Mouse (Mus musculus) liver, postnatal 0 days (tissue): ENCODE measurements around the gene Sdc3. TPM values are rescaled to one million over a fixed set of nuclear protein-coding genes. Genes with fewer than 3 reads are reported as not detected.

ENCODE experiments used
- ATAC-seq: fragments of 200-750 bp; cut with Nextera tagmentation; 2 replicates; pipeline ENCODE4 v1.8.0; 2017; ENCODE audit warnings: mild to moderate bottlenecking, moderate library complexity
- DNase-seq: peaks from one replicate; pipeline ENCODE4 v3.0.0-alpha.2; 2016
- H3K27ac ChIP-seq: fragments of 300-500 bp; sonication (generic); 2 replicates; pipeline ENCODE4 v1.5.1; 2014; ENCODE audit warnings: antibody characterized with exemption, moderate library complexity, mild to moderate bottlenecking, low read depth
- H3K27me3 ChIP-seq: fragments of 300-500 bp; sonication (generic); 2 replicates; pipeline ENCODE4 v1.6.1; 2014; ENCODE audit warnings: low read length, control low read depth, mixed read lengths; ENCODE audit not compliant: insufficient read depth
- H3K36me3 ChIP-seq: fragments of 300-500 bp; sonication (generic); replicated peaks from 2 replicates; pipeline ENCODE4 v1.6.1; 2014; ENCODE audit warnings: mild to moderate bottlenecking, control low read depth, low read length, moderate library complexity, mixed read lengths; ENCODE audit not compliant: insufficient read depth
- H3K4me1 ChIP-seq: fragments of 300-500 bp; sonication (generic); 2 replicates; pipeline ENCODE4 v1.6.1; 2014; ENCODE audit warnings: antibody characterized with exemption, mild to moderate bottlenecking, control low read depth; ENCODE audit not compliant: insufficient read depth
- H3K4me2 ChIP-seq: fragments of 300-500 bp; sonication (generic); 2 replicates; pipeline ENCODE4 v1.6.1; 2014; ENCODE audit warnings: low read depth, mild to moderate bottlenecking, low read length, moderate library complexity, mixed read lengths
- H3K4me3 ChIP-seq: fragments of 300-500 bp; sonication (generic); 2 replicates; pipeline ENCODE4 v1.5.1; 2014; ENCODE audit warnings: low read depth, low read length
- H3K9ac ChIP-seq: fragments of 300-500 bp; sonication (generic); replicated peaks from 2 replicates; pipeline ENCODE4 v1.6.1; 2014; ENCODE audit warnings: mild to moderate bottlenecking, moderate library complexity
- H3K9me3 ChIP-seq: fragments of 300-500 bp; sonication (generic); 2 replicates; pipeline ENCODE4 v1.6.1; 2016; ENCODE audit warnings: mild to moderate bottlenecking, control low read depth, low read length, mixed read lengths
- CTCF ChIP-seq: sonication (generic); IDR thresholded peaks from 2 replicates; pipeline ENCODE4 v1.5.1; 2016; ENCODE audit warnings: antibody characterized with exemption, low read depth
- EP300 ChIP-seq: IDR thresholded peaks from 2 replicates; pipeline ENCODE4 v1.6.1; 2016; ENCODE audit warnings: antibody characterized with exemption, low read depth, mild to moderate bottlenecking
- WGBS: fragments of 180-500 bp; shearing (Covaris S2); extraction: QIAGEN DNeasy Blood & Tissue Kit; methylation state at CpG from one replicate; pipeline ENCODE4 v1.1.7; 2014; ENCODE audit not compliant: insufficient replicate concordance; 5-methylcytosine and 5-hydroxymethylcytosine counted together
- polyA plus RNA-seq: library from polyadenylated mRNA; unstranded; fragments of >200 nt; fragmentation: Nextera tagmentation; extraction: Ambion mirVana; gene quantifications from 2 replicates; pipeline ENCODE4 v1.2.1, GENCODE M21; 2015

The Sdc3 gene
- polyA plus RNA-seq, 1 experiment from 2014 or later, result 8.7 TPM

DNA sequence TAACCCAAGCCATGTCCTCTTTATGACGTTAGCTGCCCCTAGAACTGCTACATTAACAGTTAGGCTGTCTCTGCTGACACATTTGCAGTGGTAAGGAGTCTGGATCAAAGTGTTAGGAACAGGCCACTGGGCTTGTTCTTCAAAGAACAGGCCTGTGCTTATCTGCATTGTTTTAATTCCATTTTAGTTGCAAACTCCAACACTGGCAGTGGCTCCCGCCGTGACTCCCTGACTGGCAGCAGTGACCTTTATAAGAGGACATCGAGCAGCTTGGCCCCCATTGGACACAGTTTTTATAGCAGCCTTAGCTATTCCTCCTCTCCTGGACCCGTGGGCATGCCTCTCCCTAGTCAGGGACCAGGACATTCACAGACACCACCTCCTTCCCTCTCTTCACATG lies 38.6 kb upstream of the Sdc3 start:
- no peak for ATAC-seq

GRCm38 (mm10) chr4:130754776-130755175 lies 37.6 kb upstream of the Sdc3 start:
- H3K27me3 ChIP-seq, result no peaks in the 10 kb centered on the region
- no peak for ATAC-seq
- H3K4me2 ChIP-seq, result no peak overlapping the region
- TF ChIP-seq EP300 (no peak), CTCF (no peak)
- no peak overlapping the region for H3K4me3 ChIP-seq
- H3K36me3 ChIP-seq, result peaks cover 88% of the 10 kb centered on the region
- 86% methylated on average over 2 of the region's 2 CpGs for WGBS
- no peak overlapping the region for H3K27ac ChIP-seq
- H3K9ac ChIP-seq, result no peak overlapping the region
- no peaks in the 10 kb centered on the region for H3K4me1 ChIP-seq
- no peak for DNase-seq
- no peaks in the 10 kb centered on the region for H3K9me3 ChIP-seq

More for the DNA sequence above, 38.6 kb upstream of the Sdc3 start:
- 83% methylated on average over 5 of the region's 5 CpGs for WGBS
- H3K9ac ChIP-seq, result no peak overlapping the region
- peaks cover 4% of the 10 kb centered on the region; the same call in 1 of the 2 replicates for H3K4me1 ChIP-seq
- no peak overlapping the region for H3K4me3 ChIP-seq
- H3K27me3 ChIP-seq, result no peaks in the 10 kb centered on the region
- DNase-seq, result no peak
- TF ChIP-seq EP300 (no peak), CTCF (no peak)
- no peaks in the 10 kb centered on the region for H3K9me3 ChIP-seq
- H3K4me2 ChIP-seq, result no peak overlapping the region
- H3K36me3 ChIP-seq, result peaks cover 87% of the 10 kb centered on the region
- H3K27ac ChIP-seq, result no peak overlapping the region

- Histone ChIP-seq H3K9ac (no peak overlapping the region), H3K36me3 (peaks cover 87% of the 10 kb centered on the region), H3K4me2 (no peak overlapping the region), H3K4me3 (no peak overlapping the region), H3K27me3 (no peaks in the 10 kb centered on the region), H3K4me1 (no peaks in the 10 kb centered on the region), H3K27ac (no peak overlapping the region), H3K9me3 (no peaks in the 10 kb centered on the region)
- TF ChIP-seq EP300 (no peak), CTCF (no peak)
- WGBS, result 95% methylated on average over 2 of the region's 2 CpGs
- DNase-seq (no peak), ATAC-seq (no peak)
These were observed 32.5 kb upstream of the Sdc3 start for GRCm38 (mm10) chr4:130759875-130760274.

DNA sequence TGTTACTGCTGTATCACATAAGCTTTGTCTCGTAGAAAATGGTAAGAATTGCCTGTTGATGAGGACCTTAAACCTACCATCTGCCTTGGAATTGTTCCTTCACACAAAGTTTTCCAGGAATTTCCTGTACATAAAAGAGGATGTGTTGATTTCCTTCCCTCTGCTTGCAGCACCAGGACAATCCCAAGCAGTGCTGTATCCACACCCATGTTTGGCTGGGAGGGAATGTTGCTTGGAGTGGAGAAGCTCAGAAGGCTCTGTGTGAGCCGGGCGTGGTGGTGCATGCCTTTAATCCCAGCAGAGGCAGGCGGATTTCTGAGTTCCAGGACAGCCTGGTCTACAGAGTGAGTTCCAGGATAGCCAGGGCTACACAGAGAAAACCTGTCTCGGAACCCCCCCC lies 30.5 kb upstream of the Sdc3 start:
- ATAC-seq, result no peak
- no peak overlapping the region for H3K4me2 ChIP-seq
- no peaks in the 10 kb centered on the region for H3K9me3 ChIP-seq
- WGBS, result 85% methylated on average over 5 of the region's 5 CpGs
- H3K27me3 ChIP-seq, result no peaks in the 10 kb centered on the region
- H3K36me3 ChIP-seq, result peaks cover 89% of the 10 kb centered on the region
- no peak overlapping the region for H3K9ac ChIP-seq
- TF ChIP-seq CTCF (no peak), EP300 (no peak)
- H3K4me3 ChIP-seq, result no peak overlapping the region
- no peak overlapping the region for H3K27ac ChIP-seq
- H3K4me1 ChIP-seq, result no peaks in the 10 kb centered on the region
- no peak for DNase-seq

- H3K4me2 ChIP-seq, result no peak overlapping the region
- ATAC-seq (no peak), DNase-seq (no peak)
- H3K4me1 ChIP-seq, result no peaks in the 10 kb centered on the region
- H3K36me3 ChIP-seq, result peaks cover 87% of the 10 kb centered on the region
- H3K9ac ChIP-seq, result no peak overlapping the region
- H3K27ac ChIP-seq, result no peak overlapping the region
- no peaks in the 10 kb centered on the region for H3K27me3 ChIP-seq
- 89% methylated on average over 7 of the region's 7 CpGs for WGBS
- no peaks in the 10 kb centered on the region for H3K9me3 ChIP-seq
- TF ChIP-seq EP300 (no peak), CTCF (no peak)
- H3K4me3 ChIP-seq, result no peak overlapping the region
These were observed 26.8 kb upstream of the Sdc3 start for GRCm38 (mm10) chr4:130765399-130766160.

DNA sequence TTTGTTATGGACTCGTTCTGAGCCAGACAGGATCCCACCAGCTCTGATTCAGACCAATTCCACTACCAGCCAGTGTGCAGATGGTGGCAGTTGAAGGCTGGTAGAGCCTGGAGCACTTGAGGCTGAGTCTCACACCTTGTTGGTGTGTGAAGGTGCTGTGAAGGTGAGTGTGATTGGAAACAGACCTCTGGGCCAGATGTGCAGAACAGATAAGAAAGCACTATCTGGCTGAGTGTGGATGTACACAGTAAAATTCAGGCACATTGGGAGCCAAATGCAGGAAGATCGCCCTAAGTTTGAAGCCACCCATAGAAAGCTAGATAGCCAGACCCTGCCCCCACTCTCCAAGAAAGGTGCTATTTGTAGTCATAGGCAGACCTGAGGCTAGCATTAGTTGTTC lies 25.9 kb upstream of the Sdc3 start:
- peaks cover 87% of the 10 kb centered on the region for H3K36me3 ChIP-seq
- no peak for ATAC-seq
- H3K4me1 ChIP-seq, result no peaks in the 10 kb centered on the region
- no peaks in the 10 kb centered on the region for H3K9me3 ChIP-seq
- DNase-seq, result no peak
- TF ChIP-seq CTCF (no peak), EP300 (no peak)
- WGBS, result 96% methylated on average over 1 of the region's 2 CpGs
- H3K4me3 ChIP-seq, result no peak overlapping the region
- no peak overlapping the region for H3K4me2 ChIP-seq
- no peak overlapping the region for H3K27ac ChIP-seq
- no peak overlapping the region for H3K9ac ChIP-seq
- no peaks in the 10 kb centered on the region for H3K27me3 ChIP-seq

DNA sequence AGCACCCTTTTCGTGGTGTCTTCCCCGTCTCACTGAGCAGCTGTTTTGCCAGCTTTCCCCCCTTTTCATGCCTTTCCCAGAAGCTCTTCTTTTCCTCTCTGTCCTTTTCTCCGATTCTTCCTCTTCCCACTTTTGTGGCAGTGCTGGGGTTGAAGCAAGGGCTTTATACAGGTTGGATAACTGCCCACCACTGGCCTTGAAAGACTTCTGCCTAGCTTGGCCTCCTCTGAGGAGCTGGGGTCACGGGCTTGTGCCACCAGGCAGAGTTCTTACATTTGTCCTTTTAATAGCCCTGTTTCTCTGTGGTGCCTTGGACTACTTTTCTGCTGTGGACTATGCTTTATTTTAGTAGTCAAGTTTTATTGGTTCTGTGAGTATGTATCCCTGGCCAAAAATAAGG lies 25.4 kb upstream of the Sdc3 start:
- WGBS, result 85% methylated on average over 4 of the region's 4 CpGs
- Histone ChIP-seq H3K9me3 (no peaks in the 10 kb centered on the region), H3K36me3 (peaks cover 89% of the 10 kb centered on the region), H3K9ac (no peak overlapping the region), H3K4me3 (no peak overlapping the region), H3K4me2 (no peak overlapping the region), H3K27ac (no peak overlapping the region), H3K27me3 (no peaks in the 10 kb centered on the region), H3K4me1 (no peaks in the 10 kb centered on the region)
- no peak for DNase-seq
- ATAC-seq, result no peak
- no peak for TF ChIP-seq EP300
- TF ChIP-seq CTCF, result no peak
